Mouse (Mus musculus) cerebellum, adult 2 months (tissue): ENCODE results near the gene Pear1.

ENCODE experiments used
- CTCF ChIP-seq: fragments of 200-500 bp; IDR thresholded peaks from 2 replicates; pipeline ENCODE4 v1.5.1; 2011; ENCODE audit warnings: low read depth, mild to moderate bottlenecking, control low read depth, low read length, moderate library complexity, borderline replicate concordance; ENCODE audit not compliant: insufficient read depth
- POLR2A ChIP-seq: fragments of 200-500 bp; IDR thresholded peaks from 2 replicates; pipeline ENCODE4 v1.6.1; 2011; ENCODE audit warnings: low read length, control low read depth, borderline replicate concordance; ENCODE audit not compliant: insufficient read depth

GRCm38 (mm10) chr3:87733984-87734761, 89.9 kb downstream of the Pear1 start:
- TF ChIP-seq POLR2A (no peak), CTCF (no peak)
